Mouse (Mus musculus) embryo, embryonic 11.5 days (tissue): Measurements from ENCODE around the gene D2hgdh.
A peak's percentile ranks its signal among the peaks of the same experiment; 100 is the strongest.

ENCODE experiments used
- DNase-seq: peaks from one replicate; pipeline ENCODE4 v3.0.0-alpha.2; 2012; ENCODE audit warnings: low read depth, low spot score

D2hgdh gene

GRCm38 (mm10) chr1:93824609-93825008, at the start of gene D2hgdh:
TSS of gene D2hgdh (plus strand) at chr1:93824909.
- DNase-seq = no peak

- no peak for DNase-seq
Measured at GRCm38 (mm10) chr1:93776686-93777085, 48.0 kb upstream of the D2hgdh start.

- no peak for DNase-seq
Measured at GRCm38 (mm10) chr1:93786912-93787311, 37.8 kb upstream of the D2hgdh start.

GRCm38 (mm10) chr1:93794526-93794925, 30.2 kb upstream of the D2hgdh start:
- DNase-seq = no peak

GRCm38 (mm10) chr1:93795886-93796285, 28.8 kb upstream of the D2hgdh start:
- DNase-seq = no peak

- no peak for DNase-seq
Measured at GRCm38 (mm10) chr1:93800670-93801503, 23.8 kb upstream of the D2hgdh start.

GRCm38 (mm10) chr1:93801741-93802238, 22.9 kb upstream of the D2hgdh start, which contains the start of gene Dtymk:
TSS of gene Dtymk (minus strand) at chr1:93801934.
- DNase-seq = peak; percentile 90

GRCm38 (mm10) chr1:93802771-93803170, 21.9 kb upstream of the D2hgdh start:
- DNase-seq = no peak

- DNase-seq = peak; percentile 97
Measured at GRCm38 (mm10) chr1:93803556-93804507, 20.9 kb upstream of the D2hgdh start, which contains the start of gene Ing5. TSS of gene Ing5 (plus strand) at chr1:93803965.

- DNase-seq = no peak
Measured at GRCm38 (mm10) chr1:93804818-93805217, 19.9 kb upstream of the D2hgdh start.

- DNase-seq = no peak
Measured at GRCm38 (mm10) chr1:93805221-93805951, 19.3 kb upstream of the D2hgdh start.

- no peak for DNase-seq
Measured at GRCm38 (mm10) chr1:93808871-93809270, 15.8 kb upstream of the D2hgdh start.

GRCm38 (mm10) chr1:93810011-93810410, 14.7 kb upstream of the D2hgdh start:
- DNase-seq = no peak

GRCm38 (mm10) chr1:93811495-93812039, 13.1 kb upstream of the D2hgdh start:
- no peak for DNase-seq

- DNase-seq = no peak
Measured at GRCm38 (mm10) chr1:93817823-93818532, 6.7 kb upstream of the D2hgdh start.

- DNase-seq = no peak
Measured at GRCm38 (mm10) chr1:93818722-93819121, 6.0 kb upstream of the D2hgdh start.

GRCm38 (mm10) chr1:93823796-93824495, 763 bp upstream of the D2hgdh start:
- no peak for DNase-seq

GRCm38 (mm10) chr1:93825105-93825674, 481 bp downstream of the D2hgdh start:
- peak; percentile 94 for DNase-seq

- DNase-seq = no peak
Measured at GRCm38 (mm10) chr1:93825771-93826539, 1.2 kb downstream of the D2hgdh start.
